Mouse (Mus musculus) hindlimb bud, embryonic 11.5 days (tissue): ENCODE measurements at regions not wholly inside any gene's neighbourhood (a gene's known extent, or its start where the extent isn't known, plus 50 kb on each side); places are given as distances from the start of the nearest gene placed in this dataset.
A peak's percentile ranks its signal among the peaks of the same experiment; 100 is the strongest.

ENCODE experiments used
- DNase-seq: peaks from one replicate; pipeline ENCODE4 v3.0.0-alpha.2; 2012; ENCODE audit warnings: low read depth, low spot score; ENCODE audit errors: extremely low spot score

DNA sequence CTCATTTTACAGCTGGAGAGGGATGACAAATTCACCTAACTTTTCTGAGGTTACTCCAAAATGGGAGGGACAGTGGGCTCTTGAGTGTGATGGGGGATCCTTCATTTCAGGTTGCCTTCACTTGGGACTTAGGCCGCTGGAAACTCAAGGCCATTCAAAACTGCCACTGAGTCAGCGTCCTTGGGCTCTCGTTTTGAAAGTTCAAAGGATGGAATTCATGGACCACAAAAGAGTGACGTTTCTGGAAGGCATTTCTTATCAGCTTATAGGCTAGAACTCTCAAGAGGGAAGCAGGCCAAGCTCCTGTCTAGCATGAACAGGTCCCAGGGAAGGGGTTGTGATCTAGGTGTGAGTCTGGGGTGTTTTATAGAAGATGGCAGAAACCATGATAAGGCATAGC lies 233.3 kb downstream of the Csl start:
- DNase-seq = no peak

DNA sequence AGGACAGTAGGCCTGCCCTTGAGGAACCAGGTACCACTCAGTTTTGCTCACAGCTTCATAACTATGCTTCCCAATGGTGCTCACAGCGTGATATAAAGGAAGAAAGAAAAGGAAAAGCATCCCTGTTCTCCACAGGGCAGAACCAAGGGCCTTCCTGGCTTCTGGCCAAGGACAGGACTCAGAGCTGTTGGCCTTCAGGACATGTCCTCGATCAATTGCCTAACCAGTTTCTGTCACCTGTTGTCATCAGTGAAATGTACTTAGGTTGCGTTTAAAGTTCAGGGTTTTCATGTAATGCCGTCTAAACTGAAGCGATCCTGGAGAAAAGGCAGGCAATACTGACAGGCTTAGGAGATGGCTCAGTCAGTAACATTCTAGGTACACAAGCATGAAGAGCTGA lies 232.9 kb downstream of the Csl start:
- no peak for DNase-seq

DNA sequence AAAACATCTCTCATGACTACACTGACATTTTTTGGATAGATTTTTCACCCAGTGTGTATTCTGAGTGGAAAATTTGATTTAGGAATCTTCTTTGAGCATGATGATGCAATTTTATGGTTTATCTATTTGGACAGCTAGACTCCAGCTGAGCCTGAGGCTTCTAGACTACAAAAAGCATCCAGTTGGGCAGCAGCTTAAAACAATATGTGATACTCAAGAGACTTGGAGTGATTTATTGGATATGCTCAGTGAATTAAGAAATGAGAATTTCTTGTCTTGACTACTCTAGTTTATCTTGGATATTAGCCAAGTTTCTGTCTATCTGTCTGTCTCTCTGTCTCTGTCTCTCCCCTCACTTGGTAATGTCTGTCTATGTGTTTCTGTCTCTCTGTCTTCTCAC lies 228.4 kb downstream of the Csl start:
- no peak for DNase-seq

DNA sequence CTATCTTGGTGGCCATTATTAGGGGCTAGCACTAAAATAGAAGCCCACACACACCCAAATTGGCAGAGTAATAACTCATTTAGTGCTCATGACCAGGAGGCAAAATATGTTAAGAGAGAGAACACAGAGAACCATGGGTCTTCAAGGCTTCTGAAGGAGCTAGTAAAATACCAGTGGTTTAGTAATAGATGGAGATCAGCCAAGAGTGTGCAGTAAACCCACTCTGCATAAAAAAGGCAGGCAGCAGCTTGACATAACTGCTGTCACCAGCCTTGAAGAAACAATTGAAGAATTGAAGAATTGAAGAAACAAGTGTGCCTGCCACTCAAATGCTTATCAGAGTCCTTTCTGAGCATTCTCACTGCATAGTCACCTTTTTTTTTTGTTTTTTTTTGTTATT lies 227.9 kb downstream of the Csl start:
- DNase-seq = no peak

DNA sequence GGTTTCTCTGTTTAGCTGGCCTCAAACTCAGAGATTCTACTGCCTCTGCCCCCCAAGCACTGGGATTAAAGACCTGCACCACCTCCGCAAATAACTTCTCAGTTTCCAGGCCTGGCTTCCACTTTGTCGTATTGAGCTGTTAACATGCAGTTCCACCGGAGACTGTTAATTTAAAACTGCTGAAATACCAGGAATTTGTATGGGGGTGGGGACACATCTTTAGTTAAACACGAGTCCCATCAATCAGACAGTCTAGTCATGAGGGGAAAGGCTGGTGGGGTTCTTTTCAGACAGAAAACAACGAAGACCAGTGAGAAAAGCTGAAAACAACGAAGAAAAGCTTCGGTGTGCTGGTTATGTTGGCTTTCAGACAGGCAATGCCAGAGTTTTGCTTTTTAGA lies 227.5 kb downstream of the Csl start:
- no peak for DNase-seq

DNA sequence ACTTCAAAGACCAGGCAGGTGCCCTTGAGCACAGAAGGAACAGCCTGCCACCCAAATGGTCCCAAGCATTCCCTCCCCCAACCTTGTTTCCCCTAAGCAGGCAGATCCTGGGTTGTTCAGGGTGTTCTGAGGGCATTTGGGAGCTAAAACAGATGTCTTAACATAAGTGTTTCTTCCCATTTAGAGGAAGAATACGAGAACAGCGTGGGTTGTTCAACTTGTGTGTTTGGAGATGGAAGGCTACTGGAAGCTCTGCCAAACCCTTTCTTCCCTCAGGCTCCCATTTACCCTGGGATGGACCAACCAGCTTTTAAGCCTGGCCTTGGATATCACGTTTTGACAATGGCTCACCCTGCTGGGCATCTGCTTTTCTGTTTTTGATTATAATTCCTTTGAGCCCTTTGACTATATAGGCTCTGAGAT lies 226.8 kb downstream of the Csl start:
- DNase-seq = no peak

DNA sequence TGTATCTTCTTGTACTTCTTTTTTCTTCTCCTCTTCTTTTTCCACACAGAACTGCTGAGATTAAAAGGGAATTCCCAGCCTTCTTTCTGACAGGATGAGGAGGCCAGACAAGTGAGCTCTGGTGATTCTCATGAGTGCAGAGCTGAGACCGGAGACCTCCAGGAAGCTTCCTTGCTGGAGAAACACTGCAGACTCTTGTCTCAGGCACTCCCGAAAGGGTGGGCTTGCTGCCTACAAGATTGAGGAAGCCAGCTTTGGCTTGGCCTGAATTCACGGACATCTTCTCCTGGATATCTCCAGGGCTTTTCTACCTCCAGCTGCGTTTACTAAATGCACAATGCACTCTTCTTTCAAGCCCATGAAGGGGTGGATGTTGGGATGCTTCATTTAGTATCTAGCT lies 226.0 kb downstream of the Csl start:
- no peak for DNase-seq

DNA sequence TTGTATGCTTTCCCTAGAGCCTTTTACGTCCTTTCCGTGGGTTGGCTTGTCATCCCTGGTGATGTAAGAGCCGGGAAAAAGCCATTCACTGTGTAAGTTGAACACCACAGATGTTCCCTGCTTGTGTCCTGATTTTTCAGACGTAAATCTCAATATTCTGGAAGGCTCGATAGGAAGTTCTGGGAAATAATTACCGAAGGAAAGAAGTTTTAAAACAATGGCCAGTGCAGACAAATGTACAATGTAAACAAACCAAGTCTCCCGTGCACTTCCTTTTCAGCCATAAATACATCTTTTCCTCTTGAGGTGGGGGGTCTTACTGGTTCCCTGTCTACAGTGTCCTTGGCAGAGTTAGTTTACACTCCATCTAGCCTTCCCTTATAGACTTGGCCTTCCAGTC lies 225.2 kb downstream of the Csl start:
- no peak for DNase-seq

DNA sequence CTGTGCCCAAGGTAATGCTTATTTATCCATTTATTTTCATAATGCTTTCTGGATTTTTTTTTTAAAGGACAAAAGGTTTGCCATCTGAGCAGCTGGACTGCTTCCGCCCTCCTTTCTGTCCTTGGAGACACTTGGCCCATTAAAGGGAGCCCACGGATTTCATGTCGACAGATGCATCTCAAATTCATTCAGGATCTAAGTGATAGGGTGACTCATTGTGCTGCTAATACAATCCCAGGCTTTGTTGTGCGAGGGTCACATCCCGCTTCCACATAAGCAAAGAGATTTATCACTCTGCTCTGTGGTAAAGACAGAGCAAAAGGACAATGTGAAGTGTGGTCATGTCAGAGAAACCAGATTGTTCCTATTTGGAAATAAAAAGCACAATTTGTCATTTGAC lies 220.8 kb downstream of the Csl start:
- DNase-seq = no peak

DNA sequence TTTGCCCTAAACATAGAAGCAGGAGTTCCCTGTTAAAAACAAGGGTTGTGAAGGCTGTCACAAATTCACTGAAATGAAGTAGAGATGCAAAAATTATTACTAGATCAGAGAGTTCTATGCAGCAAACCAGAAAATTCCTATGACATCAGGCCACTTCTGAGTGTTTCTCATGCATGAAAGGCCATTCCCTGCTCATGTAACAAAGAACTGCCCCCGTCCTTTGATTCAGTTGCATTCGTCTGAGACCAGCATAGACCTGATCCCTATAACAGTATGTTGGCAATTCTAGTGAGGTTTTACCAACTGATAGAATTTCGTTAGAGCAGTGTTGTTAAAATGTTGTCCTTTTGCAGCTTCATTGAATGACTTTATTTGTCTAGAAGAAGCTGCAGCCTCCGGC lies 207.1 kb downstream of the Csl start:
- DNase-seq = no peak

DNA sequence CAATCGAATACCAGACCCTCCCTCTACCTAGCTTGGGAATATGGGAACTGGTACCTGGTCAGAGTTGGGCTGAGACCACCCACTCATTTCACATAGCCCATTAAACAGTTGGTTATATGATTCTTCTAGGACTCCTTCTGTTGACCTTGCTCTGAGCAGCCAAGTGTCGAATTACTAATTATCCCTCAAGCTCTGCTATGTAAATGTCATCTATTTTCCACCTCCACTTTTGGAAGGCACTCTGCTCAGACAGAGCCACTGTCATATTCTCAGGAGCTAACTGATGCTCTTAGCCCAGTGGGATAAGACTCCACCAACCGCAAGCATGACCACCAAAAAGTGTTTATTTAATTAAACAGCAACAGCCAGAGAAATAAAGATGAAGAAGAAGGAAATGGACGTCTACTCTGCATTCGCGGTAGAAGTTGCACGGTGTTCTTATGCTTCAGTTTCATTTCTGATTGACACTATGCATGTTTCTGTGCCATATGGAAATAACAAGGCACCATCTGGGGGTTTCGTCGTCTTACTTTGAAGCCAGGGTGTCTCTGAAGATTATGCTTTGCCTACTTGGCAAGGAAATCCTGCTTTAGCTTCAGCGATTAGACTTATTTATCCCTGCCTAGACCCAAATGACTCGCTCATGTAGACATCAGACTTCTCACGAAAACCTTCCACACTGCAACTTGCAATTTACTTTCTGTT lies 206.5 kb downstream of the Csl start:
- no peak for DNase-seq

DNA sequence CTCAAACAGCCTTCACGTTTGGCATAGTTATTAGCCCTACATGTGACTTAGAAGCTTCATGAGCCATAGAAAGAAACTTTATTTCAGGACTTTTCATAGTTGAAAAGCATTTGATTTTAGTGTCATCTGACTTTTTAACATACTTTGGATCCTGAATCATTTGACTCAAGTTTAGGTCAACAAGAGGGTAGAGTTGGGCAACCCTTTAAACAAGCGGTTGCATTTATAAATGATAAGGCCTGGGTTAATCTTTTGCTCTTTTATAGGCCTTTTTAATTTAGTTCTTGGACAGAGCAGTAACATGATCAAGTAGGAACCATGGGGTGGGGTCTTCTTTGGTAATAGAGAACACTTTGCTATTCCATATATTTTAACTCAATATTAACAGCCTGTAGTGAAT lies 204.4 kb downstream of the Csl start:
- no peak for DNase-seq

DNA sequence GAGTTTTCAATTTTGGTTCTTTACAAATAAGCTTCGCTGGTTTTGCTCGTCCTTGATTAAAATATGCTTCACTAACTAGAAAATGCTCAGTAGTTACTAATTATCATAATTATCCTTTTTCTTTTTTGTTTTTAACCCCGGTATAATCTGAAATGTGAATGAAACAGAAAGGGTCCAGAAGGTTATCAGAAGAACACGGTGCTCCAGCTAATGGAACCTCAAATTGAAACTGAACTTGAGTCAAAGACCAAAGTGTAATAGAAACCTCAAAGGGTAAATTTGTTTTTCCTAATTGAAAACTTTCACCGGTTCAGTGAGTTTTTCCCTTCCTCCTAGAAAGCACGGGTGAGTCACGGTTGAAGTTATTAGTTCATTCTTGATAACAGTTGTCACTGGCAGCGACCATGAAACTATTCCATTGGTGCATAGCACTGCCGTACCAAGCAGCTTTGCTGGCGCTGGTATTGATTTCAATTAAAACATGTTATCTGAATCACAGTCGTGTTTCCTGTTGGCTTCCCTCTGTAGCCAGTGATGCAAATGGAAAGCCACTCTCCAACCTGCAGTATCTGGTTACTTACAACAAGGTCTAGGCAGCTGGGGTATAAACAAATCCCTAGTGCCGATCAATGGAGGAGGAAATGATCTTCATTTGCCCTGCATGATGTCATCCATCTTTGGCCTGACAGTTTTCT lies 203.7 kb downstream of the Csl start:
- DNase-seq = no peak

DNA sequence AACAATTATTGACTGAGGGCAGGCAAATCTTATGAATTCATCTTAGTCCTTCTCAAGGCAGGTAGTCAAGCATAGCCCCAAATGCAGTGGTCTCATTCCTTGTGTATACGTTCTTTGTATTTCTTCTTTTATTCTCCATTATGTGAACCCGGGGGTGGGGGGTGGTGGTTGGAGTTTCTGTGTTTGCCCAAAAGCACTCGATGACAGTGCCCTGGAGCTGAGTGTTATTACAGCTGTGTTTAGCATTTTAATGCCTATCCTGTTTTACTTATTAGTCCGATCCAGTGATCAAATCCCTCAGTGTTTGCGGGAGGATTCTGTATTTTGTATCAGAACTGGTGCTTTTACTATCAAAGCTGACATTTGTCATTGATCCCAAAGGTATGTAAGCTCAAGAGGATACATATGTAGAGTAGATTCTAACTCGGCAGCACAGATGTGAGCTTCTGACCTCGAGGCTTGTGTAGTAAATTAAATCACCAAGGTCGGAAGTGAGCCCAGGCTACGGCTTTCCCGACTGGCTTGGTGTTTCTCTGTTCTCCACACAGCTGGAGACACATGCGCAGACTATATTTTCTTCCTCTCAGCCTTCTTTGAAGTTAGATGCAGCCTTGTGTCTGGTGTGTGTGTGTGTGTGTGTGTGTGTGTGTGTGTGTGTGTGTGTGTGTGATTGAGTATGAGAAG lies 203.0 kb downstream of the Csl start:
- no peak for DNase-seq

DNA sequence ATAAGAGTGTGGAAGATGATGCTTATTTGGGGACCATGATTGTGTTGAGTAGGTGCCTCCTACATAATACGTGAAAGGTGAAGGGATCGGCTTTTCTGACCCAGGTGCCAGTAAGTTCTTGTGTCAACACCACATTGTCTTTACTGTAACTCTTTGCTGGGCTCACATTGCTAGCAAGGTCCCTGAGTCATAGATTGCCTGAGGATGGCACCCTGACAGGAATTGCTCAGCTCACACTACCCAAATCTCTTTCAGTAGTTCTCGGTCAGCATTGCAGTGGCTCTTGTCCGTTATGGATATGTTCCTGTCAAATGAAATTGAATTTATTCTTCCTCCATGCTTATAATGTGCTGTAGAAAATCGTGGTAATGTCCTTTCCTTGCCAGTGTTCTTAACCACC lies 200.8 kb downstream of the Csl start:
- no peak for DNase-seq

DNA sequence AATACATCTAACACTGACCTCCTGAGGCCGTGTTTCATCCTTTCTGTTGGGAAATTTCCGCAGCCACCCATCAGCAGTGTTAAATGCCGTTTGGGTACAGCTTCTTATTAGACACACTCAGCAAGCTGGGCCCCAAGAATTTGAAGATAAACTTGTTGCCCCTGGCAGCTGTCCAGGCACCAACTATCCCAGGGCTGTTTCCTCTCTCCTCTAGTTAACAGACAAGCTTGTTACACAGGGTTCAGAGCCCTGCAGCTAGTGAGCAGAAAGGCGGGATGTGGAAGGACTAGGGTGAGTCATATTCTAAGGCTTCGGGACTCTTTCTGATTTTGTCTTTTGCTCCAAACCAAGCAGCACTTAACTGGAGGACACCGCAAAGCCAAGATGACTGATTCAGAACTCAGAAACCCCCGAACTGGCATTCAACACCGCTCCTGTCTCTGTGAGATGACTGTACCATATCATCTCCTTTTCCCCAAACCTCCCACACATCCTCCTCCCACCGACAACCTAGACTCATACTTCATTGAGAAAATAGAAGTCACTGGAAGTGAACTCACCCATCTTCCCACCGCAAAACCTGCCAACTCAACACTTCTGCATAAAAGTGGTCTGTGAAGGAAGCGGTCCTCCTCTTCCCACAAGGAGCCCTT lies 198.2 kb downstream of the Csl start:
- no peak for DNase-seq

DNA sequence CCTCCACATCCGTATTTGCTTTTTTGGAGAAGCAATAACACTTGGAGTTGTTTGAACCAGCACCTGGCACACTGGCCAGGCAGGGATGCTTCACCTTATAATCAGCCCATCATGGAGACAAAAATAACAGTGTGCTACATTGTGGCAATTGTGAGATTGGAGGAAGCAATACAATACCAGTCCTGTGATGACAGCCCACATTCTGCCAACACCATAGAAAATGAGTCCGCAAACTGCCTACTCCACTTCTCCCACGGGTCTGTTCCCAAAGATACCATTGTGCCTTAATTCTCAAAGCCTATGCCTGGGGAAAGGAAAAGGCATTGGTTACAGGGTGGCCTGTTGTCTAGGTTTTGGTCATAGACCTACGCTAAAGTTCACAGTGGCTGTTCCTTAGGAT lies 194.9 kb downstream of the Csl start:
- DNase-seq = no peak

DNA sequence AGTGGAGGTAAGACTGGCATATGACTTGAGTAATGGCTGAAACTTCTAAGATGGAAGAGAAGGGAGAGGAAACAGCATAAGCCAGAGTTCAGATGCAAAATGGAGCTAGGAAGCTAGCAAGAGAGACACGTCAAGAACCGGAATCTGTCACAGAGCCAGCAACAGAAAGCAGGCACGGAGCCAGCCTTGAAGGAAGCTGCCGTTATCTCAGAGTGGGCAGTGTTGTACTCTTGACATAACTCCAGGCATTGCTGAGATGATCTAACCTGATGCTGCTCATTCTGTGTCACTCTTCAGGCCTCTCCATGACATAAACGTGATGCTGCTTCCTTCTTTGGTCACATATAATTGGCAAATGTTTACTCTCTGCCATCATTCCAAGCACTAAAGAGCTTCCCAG lies 191.0 kb downstream of the Csl start:
- no peak for DNase-seq

DNA sequence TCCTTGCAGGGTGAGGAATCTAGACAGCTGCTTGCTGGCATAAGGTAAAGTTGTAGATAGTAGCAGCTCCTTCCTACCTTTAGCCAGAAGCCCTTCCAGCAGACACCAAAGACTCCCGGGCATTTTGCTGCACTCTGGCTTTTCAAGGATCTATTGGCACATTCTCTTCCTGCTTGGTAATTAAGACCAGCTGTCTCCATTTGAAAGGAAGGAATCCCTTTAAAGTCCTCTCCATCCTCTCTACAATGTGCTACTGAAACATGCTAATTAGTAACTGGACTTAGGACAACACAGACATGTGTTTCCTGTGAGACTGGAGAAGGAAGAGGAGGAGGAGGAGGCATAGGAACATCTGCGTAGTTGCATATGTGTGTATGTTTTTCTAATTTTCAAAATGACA lies 189.3 kb downstream of the Csl start:
- peak; percentile 64 for DNase-seq

DNA sequence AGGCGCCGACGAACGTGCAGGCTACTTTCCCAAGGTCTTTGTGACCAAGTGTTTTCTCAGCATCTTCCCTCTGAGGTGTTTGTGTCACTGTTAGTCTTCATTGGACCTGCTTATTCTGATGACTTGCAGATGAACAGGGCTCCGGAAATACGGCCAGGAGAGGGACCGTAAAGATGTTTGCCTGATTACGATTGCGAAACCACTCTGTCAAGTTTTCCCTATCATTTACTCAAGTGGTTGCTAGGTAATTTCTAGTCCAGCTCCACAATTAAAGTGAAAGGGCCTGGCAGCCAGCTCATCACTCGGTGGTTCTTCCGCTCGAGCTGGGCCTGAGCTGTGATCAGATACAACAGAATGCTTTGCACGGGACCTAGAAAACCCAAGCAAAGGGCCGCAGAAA lies 185.5 kb downstream of the Csl start:
- DNase-seq = no peak

DNA sequence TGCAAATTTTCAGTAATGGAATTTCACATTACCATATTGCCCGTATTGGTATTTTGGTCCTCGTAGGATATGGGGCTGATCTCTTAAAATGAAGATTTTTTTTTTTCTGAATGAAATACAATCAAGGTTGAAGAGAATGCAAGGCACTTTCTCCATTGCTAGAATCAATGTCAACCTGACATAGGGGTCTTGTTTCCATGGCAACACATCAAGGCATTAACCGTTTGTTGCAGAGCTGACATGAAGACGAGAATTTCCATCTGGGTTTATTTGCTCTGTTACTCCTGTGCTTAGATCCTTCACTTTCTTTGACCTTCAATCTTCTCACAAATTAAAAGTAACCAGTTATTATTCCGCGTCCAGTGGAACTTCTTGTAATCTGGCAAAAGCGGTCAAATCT lies 184.2 kb downstream of the Csl start:
- no peak for DNase-seq

DNA sequence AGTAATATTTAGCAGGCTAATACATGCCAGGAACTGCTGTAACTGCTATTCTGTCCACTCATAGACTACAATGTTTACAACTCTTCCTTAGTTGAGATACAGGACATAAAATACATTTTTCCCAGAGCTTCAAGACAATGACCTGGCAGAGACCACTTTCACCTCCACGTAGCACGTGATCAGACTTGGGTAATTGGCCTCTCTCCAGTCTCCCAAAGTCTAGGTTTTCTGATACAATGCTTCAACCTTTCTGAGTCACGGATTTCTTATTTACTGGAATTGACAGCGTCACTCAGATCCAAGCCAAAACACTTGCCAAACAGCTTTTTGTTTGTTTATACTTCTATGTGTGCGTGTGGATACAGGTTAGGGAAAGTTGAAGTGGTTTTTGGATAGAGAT lies 183.2 kb downstream of the Csl start:
- DNase-seq = no peak
